Mouse (Mus musculus) embryo, embryonic 10.5 days (tissue): ENCODE data around the gene Gm20683.
A peak's percentile ranks its signal among the peaks of the same experiment; 100 is the strongest.

Experiments used
- DNase-seq: peaks from one replicate; pipeline ENCODE4 v3.0.0-alpha.2; 2015; ENCODE audit warnings: low spot score

Gm20683 gene

DNA sequence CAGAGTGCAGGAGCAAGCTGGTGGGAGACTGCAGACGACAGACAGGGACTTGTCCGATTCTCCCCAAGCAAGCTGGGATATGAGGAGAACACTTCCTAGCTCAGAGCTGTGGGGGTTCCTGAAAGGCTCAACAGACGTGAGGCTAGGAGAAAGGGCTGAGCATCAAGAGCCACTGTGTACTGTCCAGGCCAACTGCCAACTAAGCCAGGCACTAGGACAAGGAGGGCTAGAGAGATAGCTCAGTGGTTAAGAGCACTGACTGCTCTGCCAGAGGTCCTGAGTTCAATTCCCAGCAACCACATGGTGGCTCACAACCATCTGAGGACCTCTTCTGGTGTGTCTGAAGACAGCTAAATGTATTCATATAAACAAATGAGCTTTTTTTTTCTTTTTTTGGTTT is 946 bp upstream of the Gm20683 start:
- no peak for DNase-seq

DNA sequence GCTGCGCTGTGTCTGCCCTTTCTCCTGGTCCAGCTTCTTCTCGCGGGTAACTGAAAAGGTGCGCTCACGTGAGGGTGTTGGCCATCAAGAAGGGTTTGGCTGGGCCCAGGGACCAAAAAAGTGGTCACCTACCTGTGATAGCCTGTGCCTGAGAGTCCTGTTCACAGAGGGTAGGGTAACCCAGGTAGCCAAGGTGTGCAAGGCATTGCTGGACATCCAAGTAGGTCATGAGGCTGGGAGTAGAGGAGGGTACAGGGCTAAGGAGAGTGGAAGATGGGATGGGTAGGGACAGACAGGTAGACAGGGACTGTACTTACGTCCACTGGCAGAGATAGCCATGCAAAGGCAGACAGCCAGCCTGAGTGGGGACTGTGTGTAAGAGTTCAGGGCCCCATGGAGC is 1.0 kb downstream of the Gm20683 start:
- no peak for DNase-seq

DNA sequence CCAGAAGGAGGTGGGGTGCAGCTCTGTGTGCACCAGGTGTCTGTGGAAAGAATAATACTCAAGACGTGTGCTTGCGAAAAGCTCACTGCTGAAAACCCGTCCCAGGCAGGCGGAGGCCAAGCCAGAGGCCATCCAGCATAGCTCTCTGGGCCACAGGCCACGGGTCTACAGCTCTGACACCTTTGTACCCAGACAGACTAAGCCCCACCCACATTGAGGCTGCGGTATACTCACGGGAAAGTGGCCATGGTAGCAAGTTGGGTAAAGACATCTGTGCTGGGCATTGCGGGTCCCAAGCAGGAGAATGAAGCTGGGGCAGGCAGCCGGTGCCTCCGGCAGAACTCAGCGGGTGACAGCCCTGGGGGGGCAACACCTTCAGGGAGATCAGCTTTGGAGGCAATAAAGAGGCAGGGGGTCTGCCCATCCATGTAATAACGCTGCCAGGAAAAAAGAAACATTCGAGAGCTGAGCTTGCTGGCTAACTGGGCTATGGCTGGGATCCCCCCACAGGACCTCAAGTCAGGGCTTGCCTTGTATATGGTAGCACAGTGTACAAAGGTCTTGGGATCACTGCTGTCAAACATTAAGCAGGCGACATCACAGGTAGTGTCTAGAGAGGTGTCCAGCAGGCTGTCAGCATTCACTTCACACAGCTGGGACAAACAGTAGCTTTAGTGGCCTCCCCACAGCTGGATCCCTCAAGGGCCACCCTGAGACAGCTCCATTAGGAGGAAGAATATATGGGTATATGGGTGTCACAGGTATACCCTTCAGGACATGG is 1.9 kb downstream of the Gm20683 start:
- DNase-seq: no peak

DNA sequence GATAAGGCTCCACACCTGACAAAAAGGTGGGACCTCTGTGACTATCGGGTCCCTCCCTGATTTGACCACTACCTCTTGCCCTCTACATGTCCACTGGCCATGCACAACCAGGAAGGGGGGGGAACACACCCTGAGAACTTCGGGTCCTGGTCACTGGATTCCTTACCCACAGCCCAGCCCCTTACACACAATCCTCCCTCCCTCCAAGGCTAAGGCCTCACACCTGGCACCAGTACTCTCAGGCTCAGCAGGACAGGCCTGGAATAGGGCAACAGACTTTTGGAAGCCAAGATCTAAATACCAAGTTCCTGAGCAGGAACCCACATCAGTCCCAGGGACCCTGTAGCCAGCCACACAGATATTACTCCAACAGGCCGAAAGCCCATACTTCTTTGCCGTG is 2.7 kb downstream of the Gm20683 start:
- DNase-seq: no peak

DNA sequence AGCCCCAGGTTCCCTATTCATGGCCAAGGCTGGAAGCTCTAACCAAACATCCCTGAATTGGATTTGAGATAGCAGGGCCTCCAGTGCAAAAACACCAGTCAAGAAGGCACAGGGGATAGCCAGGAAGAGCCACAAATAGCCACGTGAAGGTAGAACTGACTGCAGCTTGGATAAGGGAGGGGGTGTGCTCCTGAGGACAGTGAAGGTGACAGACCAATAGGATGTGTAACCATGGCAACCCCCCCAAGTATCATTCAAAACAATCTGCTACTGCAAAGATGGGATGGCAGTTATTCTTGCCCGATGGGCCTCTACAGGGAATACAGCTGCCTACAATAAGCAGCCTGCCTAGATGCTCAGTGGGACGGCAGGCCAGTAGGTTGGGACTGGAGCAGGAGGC is 4.0 kb downstream of the Gm20683 start:
- DNase-seq: no peak

DNA sequence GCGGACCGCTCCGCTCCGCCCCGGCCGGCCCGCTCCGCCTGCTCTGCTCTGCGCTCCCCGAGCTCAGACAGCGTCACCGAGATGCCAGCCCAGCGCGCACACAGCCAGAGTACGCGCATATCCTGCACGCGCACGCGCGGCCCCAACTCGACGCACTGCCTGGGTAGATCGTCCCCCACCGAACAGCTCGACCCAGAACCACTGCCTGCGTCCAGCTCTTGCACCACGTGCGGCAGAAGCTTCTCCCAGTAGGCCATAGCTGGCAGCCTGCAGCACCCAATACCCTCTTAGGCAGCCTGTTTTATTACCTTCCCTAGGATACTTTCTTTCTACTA is 4.5 kb downstream of the Gm20683 start, which contains the start of gene Rhbdl1:
Gene Rhbdl1 (minus strand): TSS at position 220 of the 335 bp plus-strand sequence.
- peak; percentile 68 for DNase-seq

DNA sequence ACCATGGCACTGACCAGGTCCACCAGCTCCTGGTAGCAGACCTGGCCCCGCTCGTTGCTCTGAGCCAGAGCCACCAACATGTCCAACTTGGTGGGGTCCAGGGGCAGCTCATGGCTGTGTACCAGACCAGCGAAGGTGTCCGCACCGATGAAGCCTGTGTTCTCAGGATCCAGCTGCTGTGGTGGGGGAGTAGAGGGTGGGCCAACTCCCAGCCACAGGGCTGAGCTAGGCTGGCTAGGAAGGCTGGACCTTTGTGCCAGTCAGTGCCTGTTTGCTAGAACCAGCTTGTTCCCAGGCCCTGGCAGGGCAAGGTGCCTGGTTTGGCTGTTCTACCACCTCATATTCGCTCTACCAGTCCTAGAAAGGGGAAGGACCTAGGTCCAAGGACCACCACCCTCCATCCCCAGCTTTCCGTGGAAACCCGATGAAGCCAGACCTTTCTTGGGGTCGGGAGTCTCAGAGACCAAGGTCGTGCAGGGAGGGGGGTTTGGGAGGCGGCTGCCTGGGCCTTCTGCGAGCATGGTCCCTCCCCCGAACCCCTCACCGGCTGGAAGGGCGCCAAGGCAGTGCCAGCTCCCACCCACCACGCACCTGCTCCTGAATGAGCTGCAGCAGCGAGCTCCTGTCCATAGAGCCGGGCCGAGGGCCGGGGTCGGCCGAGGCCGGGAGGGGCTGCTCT is 5.0 kb downstream of the Gm20683 start:
- no peak for DNase-seq

DNA sequence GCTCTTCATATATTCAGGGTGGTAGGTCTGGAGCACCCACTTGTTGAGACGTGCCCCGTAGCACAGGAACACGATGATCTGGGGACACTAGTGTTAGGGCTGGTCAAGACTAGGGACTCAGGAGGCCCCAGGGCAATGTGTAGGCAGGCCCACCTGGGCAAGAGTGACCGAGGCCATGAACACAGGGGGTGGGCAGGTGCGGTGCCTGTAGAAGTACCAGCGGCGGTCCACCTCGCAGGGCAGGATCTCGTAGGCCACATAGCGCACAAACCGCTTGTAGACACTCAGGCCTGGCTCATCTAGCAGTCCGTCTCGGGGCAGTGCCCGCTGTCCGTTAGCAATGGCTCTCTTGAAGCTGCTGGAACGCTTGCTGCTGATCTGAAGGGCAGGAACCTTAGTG is 5.7 kb downstream of the Gm20683 start:
- no peak for DNase-seq

DNA sequence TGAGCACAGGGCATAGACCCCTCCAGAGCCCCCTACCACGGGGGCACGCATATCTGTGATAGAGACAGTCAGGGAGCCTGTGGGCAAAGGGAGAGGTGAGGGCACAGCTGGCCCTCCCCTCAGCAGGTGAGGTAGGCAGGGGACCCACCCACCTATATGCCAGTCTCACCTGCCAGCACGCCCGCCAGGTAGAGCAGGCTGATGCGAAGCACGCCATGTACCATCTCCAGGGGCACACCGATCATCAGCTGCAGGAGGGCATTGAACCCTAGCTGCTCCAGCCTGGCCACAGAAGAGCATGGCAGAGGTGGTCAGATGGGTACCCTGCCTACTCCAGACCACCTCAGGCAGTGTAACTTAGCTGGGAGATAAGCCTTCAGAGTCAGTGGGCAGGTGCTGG is 6.3 kb downstream of the Gm20683 start:
- DNase-seq: no peak

DNA sequence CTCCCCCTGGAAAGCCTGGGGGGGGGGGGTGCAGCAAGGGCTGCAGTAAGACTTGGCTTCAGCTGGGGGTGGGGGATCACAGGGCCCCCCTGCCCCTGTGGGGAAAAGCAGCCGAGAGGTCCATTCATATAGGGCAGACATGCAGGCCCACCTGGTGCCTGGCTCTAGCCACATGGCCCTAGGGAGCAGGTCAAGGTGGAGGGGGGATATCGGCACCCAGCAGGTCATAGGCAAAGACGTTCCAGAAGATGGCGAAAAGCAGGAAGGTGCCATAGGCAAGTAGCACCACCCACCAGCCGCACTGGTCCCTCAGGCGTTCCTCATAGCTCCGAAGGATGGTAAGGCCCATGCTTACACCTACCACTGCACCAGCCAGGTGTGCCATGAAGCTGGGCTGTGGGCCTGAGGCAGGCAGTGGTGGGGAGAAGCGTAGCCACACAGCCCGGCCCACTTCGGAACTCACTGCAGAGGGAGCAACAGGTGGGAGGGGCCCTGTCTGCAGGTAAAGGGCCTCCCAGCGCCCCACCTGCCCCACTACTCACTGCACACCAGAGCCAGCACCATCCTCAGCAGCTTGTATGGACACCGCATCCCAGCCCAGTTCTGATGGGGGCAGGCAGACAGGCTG is 6.9 kb downstream of the Gm20683 start:
- DNase-seq: no peak

DNA sequence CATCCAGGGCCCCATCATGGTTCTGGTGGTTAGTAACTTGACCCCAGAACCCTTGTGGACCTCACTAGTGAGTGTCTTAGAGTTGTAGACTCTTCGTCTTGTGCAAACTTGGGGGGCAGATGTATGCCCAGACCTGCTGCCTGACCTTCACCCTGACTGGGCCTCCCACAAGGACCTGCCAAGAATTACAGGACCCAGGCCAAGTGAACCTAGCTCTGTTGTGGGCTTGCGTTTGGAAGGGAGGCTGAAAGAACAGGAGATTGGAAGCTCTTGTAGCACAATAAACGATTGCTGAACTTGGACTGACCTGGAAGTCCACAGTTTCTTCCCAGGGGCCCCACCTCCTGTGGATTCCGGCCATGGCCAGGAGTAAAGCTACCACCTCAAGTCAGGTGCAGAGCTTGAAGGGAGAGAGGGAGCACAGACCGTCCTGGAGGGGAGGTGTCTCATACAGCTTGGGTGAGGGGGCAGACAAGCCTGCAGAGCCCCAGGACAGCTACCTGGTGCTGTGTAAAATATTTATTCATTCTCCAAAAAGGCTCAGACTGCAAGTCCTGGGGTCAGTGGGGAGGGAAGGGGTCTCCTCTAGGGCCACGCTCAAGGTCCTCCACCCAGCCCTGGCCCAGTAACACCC is 7.5 kb downstream of the Gm20683 start:
- DNase-seq: no peak

DNA sequence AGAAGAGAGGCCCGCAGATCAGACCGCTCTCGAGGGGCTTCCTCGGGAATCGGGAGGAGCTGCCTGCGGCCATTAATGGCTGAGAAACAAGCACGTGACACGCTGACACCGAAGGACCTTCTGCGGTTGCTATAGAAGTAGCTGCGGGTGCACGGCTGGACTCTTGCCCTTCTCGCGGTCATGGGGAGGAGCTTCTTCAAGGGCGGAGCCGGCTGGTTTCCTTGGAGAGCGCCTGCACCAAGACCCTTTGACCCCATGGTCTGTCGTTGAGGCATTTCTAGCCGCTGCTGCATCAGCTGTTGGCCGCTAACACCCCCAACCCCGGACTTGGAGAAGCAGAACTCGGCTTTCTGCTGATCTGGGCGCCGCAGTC is 8.3 kb downstream of the Gm20683 start, which contains the start of gene Stub1:
Gene Stub1 (minus strand): TSS at position 114 of the 373 bp plus-strand sequence.
- DNase-seq: peak; percentile 97

DNA sequence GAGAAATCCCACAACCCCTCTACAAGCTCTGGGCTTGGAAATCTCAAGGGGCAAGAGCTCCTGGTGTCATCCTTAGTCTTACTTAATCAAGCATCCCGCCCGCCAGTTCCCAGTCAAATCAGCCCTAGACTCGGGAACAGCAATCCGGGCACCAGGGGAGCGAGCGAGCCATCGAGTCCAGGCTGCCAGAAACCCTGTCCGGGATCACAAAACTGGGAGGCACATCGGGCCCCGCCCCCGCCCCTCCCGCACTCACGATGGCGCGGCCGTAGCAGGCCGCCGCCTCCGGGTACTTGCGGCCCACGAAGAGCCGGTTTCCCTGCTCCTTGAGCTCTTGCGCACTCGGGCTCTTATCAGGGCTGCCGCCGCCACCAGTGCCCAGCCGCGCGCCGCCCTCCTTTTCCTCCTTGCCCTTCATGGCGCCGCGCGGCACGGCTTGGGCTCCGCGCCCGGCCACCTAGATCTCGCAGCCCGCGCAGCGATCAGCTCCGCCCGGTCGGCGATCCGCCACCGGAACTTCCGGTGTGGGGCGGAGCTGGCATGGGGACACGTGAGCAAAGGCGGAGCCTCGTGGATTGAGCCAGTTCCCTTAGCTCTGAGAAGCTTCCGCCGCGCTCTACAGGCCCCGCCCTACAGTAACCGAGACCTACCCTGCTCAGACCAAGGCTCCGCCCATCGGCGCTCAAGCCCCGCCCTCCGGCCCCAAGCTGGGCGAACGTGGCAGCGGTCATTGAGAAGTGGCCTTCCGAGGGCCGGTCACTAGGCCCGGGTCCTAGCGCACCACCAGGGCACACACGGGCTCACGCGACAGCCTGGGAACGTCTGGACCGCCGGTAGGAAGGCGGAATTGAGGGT is 8.9 kb downstream of the Gm20683 start:
- peak; percentile 100 for DNase-seq

DNA sequence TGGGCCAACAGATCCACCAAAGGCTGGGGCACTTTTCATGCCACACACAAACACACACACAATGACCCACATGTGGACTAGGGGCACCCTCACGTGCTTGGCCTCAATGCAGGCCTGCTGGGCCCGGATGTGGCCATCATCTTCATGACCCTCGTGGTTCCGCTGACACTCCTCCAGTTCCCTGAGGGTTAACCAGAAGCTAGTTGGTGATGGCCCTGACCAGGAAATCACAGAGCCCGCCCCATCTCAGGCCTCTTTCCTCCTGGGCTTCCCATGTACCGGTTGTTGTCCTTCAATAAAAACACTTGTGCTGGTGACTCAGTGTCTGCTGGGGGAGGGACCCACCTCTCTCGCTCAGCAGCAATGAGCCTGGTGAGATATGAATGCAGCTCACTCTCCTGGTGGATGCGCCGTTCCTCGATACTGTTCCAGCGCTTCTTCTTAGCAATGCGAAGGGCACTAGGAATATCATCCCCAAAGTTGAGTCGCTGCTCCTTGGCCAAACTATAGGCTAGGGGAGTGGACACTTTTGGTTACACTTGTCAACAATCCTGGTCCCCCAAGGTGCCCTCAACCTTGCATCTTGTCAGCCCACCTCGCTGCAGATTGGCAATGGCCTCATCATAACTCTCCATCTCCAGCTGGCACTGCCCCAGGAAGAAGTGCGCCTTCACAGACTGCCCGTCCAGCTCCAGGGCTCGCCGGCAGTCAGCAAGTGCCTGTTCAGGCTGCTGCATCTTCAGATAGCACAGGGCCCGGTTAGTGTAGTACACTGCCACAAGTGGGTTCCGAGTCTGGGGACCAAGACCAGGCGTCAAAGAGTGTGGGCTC is 9.9 kb downstream of the Gm20683 start:
- no peak for DNase-seq

DNA sequence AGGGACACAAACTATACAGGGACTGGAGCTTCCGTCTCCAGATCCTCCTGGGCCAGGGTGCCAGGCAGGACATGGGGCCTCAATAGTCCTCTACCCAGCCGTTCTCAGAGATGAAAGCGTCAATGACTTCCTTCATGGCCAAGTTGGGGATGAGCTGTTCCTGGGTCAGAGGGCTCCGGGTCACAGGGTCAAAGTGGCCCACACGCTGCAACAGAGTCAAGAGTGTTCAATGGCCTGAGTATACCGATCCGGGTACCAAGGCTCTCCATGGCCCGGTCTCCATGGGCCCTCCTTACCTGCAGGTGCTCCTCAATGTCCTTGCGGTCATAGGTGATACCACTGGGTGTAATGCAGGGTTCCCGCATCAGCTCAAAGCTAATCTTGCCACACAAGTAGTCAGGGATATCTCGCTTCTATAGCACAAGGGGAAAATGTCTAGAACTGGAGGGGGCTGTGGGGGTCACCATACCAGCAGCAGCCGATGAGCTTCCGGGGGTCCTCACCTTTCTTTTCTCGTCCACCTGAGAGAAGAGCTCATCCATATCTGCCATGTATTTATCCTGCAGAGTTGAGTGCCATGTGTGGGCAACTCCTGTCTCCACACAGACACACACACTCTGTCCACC is 10.6 kb downstream of the Gm20683 start:
- no peak for DNase-seq

DNA sequence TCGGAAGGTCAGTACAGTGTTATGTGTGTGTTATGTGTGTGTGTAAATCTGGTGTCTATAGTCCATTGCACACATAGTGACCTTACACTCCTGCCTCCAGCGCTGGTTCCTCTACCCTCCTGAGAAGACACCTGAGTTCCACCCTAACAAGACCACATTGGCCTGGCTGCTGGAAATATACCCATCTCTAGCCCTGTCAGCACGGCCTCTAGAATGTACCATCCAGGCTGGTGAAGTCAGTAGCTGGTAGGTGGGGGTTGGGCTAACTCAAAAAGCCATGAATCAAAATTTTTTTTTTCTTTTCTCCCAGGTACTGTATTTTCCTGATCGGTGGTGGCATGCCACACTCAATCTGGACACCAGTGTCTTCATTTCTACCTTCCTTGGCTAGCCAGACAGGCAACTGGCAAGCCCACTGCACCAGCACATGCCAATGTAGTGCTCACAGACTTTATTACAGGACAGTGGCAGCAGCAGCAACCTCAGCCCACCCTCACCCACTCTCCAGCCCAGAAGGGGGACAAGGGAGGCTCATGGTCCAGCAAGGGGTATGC is 11.3 kb downstream of the Gm20683 start:
- no peak for DNase-seq

DNA sequence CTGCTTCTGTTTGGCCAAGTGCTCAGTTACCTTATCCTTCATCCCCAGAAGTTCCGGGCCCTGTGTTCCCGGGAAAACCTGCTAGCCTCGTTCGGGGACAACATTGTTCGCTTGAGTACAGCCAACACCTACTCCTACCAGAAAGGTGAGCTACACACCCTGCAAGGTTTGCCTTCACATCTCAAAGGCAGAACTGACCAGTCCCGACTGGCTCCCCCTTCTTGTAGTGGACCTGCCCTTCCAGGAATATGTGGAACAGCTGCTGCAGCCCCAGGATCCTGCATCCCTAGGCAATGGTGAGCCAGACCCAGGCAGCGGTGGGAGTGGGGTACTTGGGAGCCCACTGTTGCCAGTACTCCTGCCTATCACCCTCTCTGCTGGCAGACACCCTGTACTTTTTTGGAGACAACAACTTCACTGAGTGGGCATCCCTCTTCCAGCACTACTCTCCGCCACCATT is 12.0 kb downstream of the Gm20683 start:
- DNase-seq: no peak

DNA sequence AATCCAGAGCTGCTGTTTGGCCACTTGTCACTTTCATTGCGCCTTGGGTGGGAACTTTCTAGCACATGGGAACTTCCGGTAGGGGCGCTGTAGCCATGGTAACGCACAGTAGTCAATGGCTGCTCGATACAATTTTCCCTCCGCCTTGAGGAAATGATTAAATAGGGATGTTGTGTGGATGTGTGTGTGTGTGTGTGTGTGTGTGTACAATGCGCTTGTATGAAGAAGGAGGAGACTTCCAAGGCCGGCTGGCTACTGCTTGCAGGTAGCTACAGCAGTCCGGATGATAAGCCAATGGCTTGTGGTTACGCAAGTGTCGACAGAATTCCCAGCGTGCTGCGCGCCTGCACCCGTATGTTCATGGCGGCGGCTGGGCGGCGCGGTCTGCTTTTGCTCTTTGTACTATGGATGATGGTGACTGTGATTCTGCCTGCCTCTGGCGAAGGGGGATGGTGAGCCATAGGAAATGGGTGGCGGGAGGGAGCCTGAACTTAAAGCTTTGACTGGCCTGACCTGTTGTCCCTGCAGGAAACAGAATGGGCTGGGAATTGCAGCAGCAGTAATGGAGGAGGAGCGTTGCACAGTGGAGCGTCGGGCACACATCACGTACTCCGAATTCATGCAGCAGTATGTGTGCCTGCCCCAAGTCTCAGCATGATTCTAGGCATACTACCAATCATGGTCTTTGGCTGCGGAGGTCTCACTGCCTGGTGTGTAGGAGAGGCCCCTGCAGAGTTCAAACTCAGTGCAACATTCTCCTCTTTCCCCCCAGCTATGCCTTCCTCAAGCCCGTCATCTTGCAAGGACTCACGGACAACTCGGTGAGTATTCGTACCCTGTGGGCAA is 12.6 kb downstream of the Gm20683 start, which contains the start of gene Jmjd8:
Gene Jmjd8 (plus strand): TSS at position 156 of the 846 bp plus-strand sequence.
- peak; percentile 88 for DNase-seq

DNA sequence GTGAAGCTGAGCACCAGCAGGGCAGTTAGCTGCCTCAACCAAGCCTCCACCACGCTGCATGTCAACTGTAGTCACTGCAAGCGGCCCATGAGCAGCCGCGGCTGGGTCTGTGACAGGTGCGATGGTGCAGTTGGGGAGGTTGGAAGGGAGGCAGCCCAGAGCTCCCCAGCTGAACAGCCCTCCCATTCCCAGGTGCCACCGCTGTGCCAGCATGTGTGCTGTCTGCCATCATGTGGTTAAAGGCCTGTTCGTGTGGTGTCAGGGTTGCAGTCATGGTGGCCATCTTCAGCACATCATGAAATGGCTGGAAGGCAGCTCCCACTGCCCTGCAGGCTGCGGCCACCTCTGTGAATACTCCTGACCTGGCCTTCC is 13.4 kb downstream of the Gm20683 start:
- no peak for DNase-seq
